Mouse (Mus musculus) lung, postnatal 0 days (tissue): ENCODE measurements around the gene Cd164l2.

Experiments used
- CTCF ChIP-seq: IDR thresholded peaks from 2 replicates; pipeline ENCODE4 v1.5.1; 2016; ENCODE audit warnings: antibody characterized with exemption, mild to moderate bottlenecking
- EP300 ChIP-seq: IDR thresholded peaks from 2 replicates; pipeline ENCODE4 v1.6.1; 2016; ENCODE audit warnings: antibody characterized with exemption, mild to moderate bottlenecking, control low read depth

DNA sequence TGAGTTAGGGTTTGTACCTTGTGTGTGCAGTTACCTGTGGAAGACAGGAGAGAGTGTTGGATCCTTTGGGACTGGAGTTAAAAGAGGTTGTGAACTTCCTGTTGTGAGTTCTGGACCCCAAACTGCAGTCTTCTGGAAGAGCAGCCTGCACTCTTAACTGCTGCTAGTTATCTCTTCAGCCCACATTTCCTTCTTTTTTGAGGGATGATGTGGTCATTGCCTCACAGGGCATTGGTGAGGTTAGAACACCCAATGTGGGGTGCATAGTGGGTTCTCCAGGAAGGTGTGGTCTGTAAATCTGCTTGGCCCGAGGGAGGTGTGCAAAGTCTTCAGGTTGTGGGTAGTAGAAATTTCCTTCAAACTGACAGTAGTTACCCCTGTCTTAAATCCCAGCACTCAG is 32.4 kb downstream of the Cd164l2 start:
- TF ChIP-seq EP300 (no peak), CTCF (no peak)
